Mouse (Mus musculus) gonadal fat pad, adult 2 months (tissue): ENCODE results near the gene Tdo2. TPM values are rescaled to one million over a fixed set of nuclear protein-coding genes. Genes with fewer than 3 reads are reported as not detected.

ENCODE experiments used
- DNase-seq: peaks from one replicate; pipeline ENCODE4 v3.0.0-alpha.2; 2012; ENCODE audit warnings: low read depth
- polyA plus RNA-seq: library from polyadenylated mRNA; depleted of rRNA; stranded (reverse); fragments of >200 nt; gene quantifications from 2 replicates; pipeline ENCODE4 v1.2.3, GENCODE M21; 2012; rRNA removed

Gene Tdo2
- polyA plus RNA-seq = 0.92 and 1.6 TPM in 2 replicates

DNA sequence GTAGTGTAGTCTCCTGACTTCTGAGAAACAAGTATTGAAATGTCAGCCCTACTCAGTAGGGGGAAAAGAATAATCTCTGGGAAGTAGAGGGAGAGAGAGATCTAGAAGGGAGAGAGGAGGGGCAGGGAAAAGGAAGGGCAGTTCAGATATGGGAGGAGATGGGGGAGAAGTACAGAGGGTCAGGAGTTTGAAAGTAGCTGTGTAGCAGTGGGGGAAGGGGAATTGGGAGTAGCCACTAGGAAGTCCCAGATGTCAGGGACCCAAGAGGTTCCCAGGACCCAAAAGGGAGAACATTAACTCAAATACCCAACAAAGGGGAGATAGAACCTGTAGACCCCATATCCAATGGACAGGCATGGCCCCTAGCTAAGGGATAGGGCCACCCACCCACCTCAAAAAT is at the start of gene Tdo2:
TSS of gene Tdo2 (minus strand) at position 101 of the 400 bp plus-strand sequence.
- DNase-seq = no peak

DNA sequence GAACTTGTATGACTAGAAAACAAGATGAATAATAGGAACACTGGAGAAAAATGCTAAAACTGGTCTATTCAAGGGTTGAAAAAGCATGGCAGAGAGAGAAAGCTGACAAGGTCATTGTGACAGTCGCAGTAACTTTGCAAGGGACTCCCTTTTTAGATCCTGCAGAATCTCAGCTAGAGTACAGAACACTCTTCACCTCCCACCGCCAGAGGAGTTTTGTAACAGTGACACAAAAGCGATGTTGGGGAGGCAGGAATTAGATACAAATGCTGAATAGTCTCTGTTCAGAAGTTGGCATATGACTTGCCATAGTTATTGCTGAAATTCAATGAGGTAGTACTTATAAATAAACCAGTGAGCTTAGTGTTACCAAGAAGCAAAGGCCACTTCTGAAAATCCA is 47.1 kb upstream of the Tdo2 start:
- DNase-seq = no peak

GRCm38 (mm10) chr3:82022421-82022920 is 46.5 kb upstream of the Tdo2 start:
- DNase-seq = no peak

GRCm38 (mm10) chr3:82014148-82014703 is 38.2 kb upstream of the Tdo2 start:
- no peak for DNase-seq

DNA sequence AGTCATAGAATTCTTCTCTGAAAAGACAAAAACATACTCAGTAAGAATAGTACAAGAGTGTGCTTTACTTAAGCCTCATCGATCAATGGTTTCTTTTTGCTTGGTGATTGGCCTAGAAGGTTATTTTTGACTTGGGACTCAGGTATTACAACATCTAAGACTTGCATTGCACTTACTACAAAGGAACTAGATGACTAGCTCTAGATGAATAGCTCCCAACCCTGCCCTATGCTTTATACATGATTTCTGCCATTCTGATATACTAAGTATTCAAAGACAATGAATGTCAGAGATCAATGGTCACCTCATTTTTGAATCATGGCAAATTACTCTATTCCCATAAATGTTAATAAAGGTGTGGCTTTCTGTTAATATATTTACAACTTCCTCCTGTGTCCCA is 31.0 kb upstream of the Tdo2 start:
- no peak for DNase-seq

DNA sequence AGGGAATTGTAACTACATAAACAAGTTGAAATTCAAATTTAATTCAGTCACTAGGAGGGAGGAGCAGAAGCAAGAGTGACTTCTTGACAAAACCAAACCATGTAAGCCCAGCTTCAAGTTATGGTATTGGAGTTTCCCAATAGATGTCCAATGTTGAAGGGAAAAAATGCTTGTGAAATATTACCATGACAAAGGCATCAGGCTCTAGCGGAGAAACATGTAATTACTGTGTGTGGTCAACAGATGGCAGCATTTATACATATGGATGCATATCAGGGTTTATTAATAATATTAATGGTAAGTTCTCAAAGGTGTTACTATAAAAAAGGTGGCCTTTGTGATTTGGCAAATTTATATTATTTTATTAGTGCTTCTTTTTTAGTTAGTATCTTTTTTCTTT is 20.0 kb upstream of the Tdo2 start:
- DNase-seq = no peak

GRCm38 (mm10) chr3:81995371-81995770 is 19.4 kb upstream of the Tdo2 start:
- DNase-seq = no peak

GRCm38 (mm10) chr3:81990531-81990930 is 14.5 kb upstream of the Tdo2 start:
- no peak for DNase-seq

- DNase-seq = peak; percentile 80
Observed at GRCm38 (mm10) chr3:81989692-81990141, 13.7 kb upstream of the Tdo2 start.

- no peak for DNase-seq
Observed at GRCm38 (mm10) chr3:81987628-81988027, 11.6 kb upstream of the Tdo2 start.

GRCm38 (mm10) chr3:81986103-81986502 is 10.1 kb upstream of the Tdo2 start:
- no peak for DNase-seq

- no peak for DNase-seq
Observed at GRCm38 (mm10) chr3:81985100-81985499, 9.1 kb upstream of the Tdo2 start.

DNA sequence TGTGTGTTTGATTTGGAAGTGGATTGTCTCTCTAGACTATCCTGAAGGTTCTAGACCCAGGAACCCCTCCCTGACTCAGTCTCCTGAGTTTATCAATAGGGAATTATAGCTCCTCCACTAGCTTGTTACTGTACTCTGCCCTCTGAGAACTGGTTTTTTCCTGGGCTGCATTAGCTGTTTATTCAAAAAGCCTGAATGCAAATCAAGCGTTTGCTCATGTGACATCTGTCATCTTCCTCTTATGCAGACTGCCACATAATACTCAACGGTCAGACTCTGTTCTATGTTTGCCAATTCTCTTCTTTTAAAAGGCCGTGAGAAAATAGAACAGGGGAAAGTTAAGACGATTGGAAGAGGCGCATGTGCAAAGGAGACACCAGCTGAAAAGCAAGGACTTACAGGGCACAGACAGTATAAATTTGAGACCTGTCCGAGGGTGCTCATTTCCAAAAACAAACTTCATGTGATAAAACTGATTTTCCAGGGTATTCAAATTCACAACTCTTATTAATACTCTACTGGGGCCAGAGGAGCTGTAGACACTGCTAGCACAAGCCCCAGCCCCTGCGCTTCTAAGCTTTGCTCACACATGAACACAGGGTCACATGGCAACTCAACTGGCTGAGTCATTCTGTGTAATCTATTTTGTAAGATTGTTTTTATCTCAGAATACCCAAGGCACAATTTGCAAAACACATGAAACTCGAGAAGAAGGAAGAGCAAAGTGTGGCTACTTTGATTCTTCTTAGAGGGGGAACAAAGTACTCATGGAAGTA is 7.3 kb upstream of the Tdo2 start:
- no peak for DNase-seq

GRCm38 (mm10) chr3:81981990-81982389 is 6.0 kb upstream of the Tdo2 start, which contains the start of gene Asic5:
Gene Asic5 (plus strand): TSS chr3:81982290.
- no peak for DNase-seq

GRCm38 (mm10) chr3:81981576-81981975 is 5.6 kb upstream of the Tdo2 start:
- no peak for DNase-seq

- DNase-seq = no peak
Observed at GRCm38 (mm10) chr3:81975607-81976006, 395 bp downstream of the Tdo2 start.

DNA sequence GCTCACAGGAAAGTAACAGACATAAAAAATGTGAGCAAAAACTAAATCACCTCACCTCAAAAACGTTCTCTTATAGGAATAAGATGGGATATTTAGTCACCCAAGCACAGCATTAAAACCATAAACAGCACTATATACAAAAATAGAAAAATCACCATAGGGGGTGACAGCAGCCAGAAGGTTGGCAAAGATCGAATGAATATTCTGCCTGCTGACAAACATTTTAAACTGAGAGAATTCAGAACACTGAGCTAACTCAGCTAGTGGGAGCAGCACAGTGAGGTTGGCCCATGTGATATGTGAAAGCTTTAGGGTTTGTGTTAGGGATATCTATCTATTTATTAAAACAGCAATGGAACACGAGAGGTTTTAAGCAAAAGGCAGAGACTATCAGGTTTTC is 11.4 kb downstream of the Tdo2 start:
- DNase-seq = no peak

GRCm38 (mm10) chr3:81963768-81964167 is 12.2 kb downstream of the Tdo2 start:
- no peak for DNase-seq

GRCm38 (mm10) chr3:81961336-81961735 is 14.7 kb downstream of the Tdo2 start:
- DNase-seq = no peak

- no peak for DNase-seq
Observed at GRCm38 (mm10) chr3:81957484-81957883, 18.5 kb downstream of the Tdo2 start.

- DNase-seq = no peak
Observed at GRCm38 (mm10) chr3:81951785-81952184, 24.2 kb downstream of the Tdo2 start.

DNA sequence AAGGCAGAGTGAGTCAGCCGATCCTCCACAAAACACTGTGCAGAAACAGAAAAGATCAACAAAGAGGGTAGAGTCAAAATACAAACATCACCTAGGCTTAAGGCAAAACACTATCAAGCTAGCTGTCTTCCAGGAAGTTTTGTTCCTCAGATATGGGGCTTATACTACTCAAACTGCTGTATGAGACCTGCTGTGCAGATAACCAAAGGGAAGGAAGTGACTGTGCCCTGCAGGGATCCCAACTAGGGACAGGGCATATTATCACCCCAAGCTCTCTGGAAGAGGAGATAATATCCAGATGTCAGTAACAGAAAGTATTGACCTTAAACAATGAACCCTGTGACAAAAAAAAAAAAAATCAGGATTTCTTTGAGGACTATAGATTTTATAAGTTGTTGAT is 27.0 kb downstream of the Tdo2 start:
- DNase-seq = no peak

GRCm38 (mm10) chr3:81944851-81945393 is 31.1 kb downstream of the Tdo2 start:
- DNase-seq = no peak
